Mouse (Mus musculus): ENCODE results near the gene Mitf.

GRCm38 (mm10) chr6:98049551-98049950, 242.7 kb downstream of the Mitf start:
- TF ChIP-seq CTCF (IDR thresholded peaks at IDR 0.05; ENCODE audit: low read depth) (no peak), EP300 (IDR thresholded peaks at IDR 0.05; ENCODE audit: low read depth) (no peak)
